Mouse (Mus musculus): ENCODE data around the gene Capn7.

DNA sequence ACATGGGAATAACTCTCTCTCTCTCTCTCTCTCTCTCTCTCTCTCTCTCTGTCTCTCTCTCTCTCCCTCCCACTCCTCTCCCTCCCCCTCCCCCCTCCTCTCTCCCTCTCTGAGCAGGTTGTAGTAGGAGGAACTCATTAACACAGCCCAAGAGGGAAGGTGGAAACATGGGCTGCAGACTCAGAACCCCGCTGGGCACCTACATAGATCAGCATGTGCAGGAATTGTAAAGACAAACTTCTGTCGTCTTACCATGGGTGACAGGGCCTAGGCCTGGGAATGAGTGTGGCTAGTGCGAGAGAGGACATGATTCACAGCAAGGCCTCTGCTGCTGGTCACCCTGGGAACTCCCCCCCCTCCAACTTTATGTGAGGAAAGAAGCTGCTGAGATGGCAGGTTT, 14.2 kb upstream of the Capn7 start:
- TF ChIP-seq CTCF (conservative IDR thresholded peaks at IDR 0.05; ENCODE audit: low read length) (no peak), POU5F1 (IDR thresholded peaks at IDR 0.05; ENCODE audit: borderline replicate concordance, low read length) (no peak), NANOG (IDR thresholded peaks at IDR 0.05; ENCODE audit: borderline replicate concordance, low read length) (no peak)

Data from E14TG2a.4 (cell line).